Mouse (Mus musculus) midbrain, embryonic 13.5 days (tissue): Measurements from ENCODE around the gene Nenf. TPM values are rescaled to one million over a fixed set of nuclear protein-coding genes. Genes with fewer than 3 reads are reported as not detected.
A peak's percentile ranks its signal among the peaks of the same experiment; 100 is the strongest.

Source experiments
- ATAC-seq: fragments of 200-750 bp; cut with Nextera tagmentation; 2 replicates; pipeline ENCODE4 v1.8.0; 2017; ENCODE audit warnings: mild to moderate bottlenecking, moderate TSS enrichment, moderate library complexity
- H3K27ac ChIP-seq: fragments of 300-500 bp; sonication (generic); 2 replicates; pipeline ENCODE4 v1.5.1; 2015; ENCODE audit warnings: inconsistent platforms, mild to moderate bottlenecking, moderate library complexity
- H3K27me3 ChIP-seq: fragments of 300-500 bp; sonication (generic); 2 replicates; pipeline ENCODE4 v1.6.1; 2015; ENCODE audit warnings: mild to moderate bottlenecking, inconsistent platforms
- H3K36me3 ChIP-seq: fragments of 300-500 bp; sonication (generic); 2 replicates; pipeline ENCODE4 v1.6.1; 2015; ENCODE audit warnings: mild to moderate bottlenecking, inconsistent platforms
- H3K4me1 ChIP-seq: fragments of 300-500 bp; sonication (generic); replicated peaks from 2 replicates; pipeline ENCODE4 v1.6.1; 2015; ENCODE audit warnings: inconsistent platforms
- H3K4me2 ChIP-seq: fragments of 300-500 bp; sonication (generic); replicated peaks from 2 replicates; pipeline ENCODE4 v1.6.1; 2015; ENCODE audit warnings: moderate library complexity, mild to moderate bottlenecking, inconsistent platforms
- H3K4me3 ChIP-seq: fragments of 300-500 bp; sonication (generic); replicated peaks from 2 replicates; pipeline ENCODE4 v1.5.1; 2015; ENCODE audit warnings: mild to moderate bottlenecking, inconsistent platforms
- H3K9ac ChIP-seq: fragments of 300-500 bp; sonication (generic); replicated peaks from 2 replicates; pipeline ENCODE4 v1.6.1; 2015; ENCODE audit warnings: mild to moderate bottlenecking, inconsistent platforms
- H3K9me3 ChIP-seq: fragments of 300-500 bp; sonication (generic); 2 replicates; pipeline ENCODE4 v1.6.1; 2016; ENCODE audit warnings: mild to moderate bottlenecking, inconsistent platforms
- WGBS: fragments of 180-500 bp; shearing (Covaris S2); methylation state at CpG from one replicate; pipeline ENCODE4 v1.1.7; 2015; 5-methylcytosine and 5-hydroxymethylcytosine counted together
- polyA plus RNA-seq: library from polyadenylated mRNA; unstranded; fragments of >200 nt; fragmentation: Nextera tagmentation; extraction: Ambion mirVana; gene quantifications from 2 replicates; pipeline ENCODE4 v1.2.1, GENCODE M21; 2015

Nenf gene
- polyA plus RNA-seq: 81.7 and 87.5 TPM in 2 replicates

GRCm38 (mm10) chr1:191317591-191318196, at the start of gene Nenf:
Gene Nenf (minus strand): TSS chr1:191318194.
- H3K4me1 ChIP-seq: peaks cover 15% of the 10 kb centered on the region
- peak within 1 kb of the TSS; percentile 89 for H3K9ac ChIP-seq
- no peaks in the 10 kb centered on the region for H3K36me3 ChIP-seq
- H3K4me2 ChIP-seq: peak within 1 kb of the TSS; percentile 78
- no peaks in the 10 kb centered on the region for H3K9me3 ChIP-seq
- H3K27me3 ChIP-seq: no peaks in the 10 kb centered on the region
- peak; percentile 91 for ATAC-seq
- H3K4me3 ChIP-seq: peak within 1 kb of the TSS; percentile 66
- WGBS: under 1% methylated on average over 49 of the region's 54 CpGs
- H3K27ac ChIP-seq: peak within 1 kb of the TSS; percentile 56

- no peaks in the 10 kb centered on the region for H3K4me1 ChIP-seq
- no peak overlapping the region for H3K27ac ChIP-seq
- H3K4me2 ChIP-seq: no peak overlapping the region
- no peak overlapping the region for H3K9ac ChIP-seq
- no peaks in the 10 kb centered on the region for H3K9me3 ChIP-seq
- WGBS: 71% methylated on average over 4 of the region's 4 CpGs
- H3K4me3 ChIP-seq: no peak overlapping the region
- ATAC-seq: no peak
- H3K36me3 ChIP-seq: peaks cover 3% of the 10 kb centered on the region; the same call in 1 of the 2 replicates
- H3K27me3 ChIP-seq: no peaks in the 10 kb centered on the region
These were observed 46.5 kb upstream of the Nenf start for GRCm38 (mm10) chr1:191364477-191364876.

DNA sequence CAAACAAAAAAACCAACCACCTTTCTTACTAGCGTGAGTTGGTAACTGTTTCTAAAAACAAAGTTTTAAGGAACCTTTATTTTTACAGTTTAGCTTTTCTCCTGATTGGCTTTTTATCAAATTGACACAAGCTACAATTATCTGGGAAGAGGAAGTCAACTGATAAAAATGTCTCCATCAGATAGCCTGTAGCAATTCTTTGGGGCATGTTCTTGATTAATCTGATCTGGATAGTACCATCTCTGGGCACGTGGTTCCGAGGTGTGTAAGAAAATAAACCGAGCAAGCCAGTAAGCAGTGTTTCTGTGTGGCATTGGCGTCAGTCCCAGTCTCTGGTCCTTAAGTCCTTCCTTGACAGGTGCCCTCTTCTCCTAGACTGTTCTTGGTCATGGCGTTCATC, 44.4 kb upstream of the Nenf start:
- no peak overlapping the region for H3K4me3 ChIP-seq
- no peaks in the 10 kb centered on the region for H3K4me1 ChIP-seq
- no peak for ATAC-seq
- H3K27me3 ChIP-seq: no peaks in the 10 kb centered on the region
- H3K9ac ChIP-seq: no peak overlapping the region
- H3K36me3 ChIP-seq: peaks cover 9% of the 10 kb centered on the region; the same call in 1 of the 2 replicates
- H3K9me3 ChIP-seq: no peaks in the 10 kb centered on the region
- no peak overlapping the region for H3K4me2 ChIP-seq
- H3K27ac ChIP-seq: no peak overlapping the region
- WGBS: 95% methylated on average over 6 of the region's 6 CpGs

DNA sequence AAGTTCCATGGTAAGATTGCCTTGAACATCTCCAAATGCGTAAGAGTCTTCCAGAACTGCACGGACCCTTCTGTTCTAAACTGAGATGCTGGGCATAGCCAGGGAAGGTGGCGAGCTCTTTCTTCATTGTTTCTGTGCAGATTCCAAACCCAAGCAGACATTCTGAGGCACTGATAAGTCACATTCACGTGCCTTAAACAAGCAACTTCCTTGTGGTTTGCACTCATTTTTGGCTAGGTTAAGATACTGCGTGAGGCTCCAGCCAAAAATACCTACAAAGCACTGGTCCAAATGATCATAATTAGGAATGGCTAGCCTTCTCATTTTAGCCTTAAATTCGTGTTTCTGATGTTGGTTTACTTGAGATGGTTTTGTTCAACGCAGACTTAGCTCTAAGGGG, 41.5 kb upstream of the Nenf start:
- Histone ChIP-seq H3K27me3 (no peaks in the 10 kb centered on the region), H3K9ac (no peak overlapping the region), H3K36me3 (peaks cover 31% of the 10 kb centered on the region), H3K4me3 (no peak overlapping the region), H3K9me3 (no peaks in the 10 kb centered on the region), H3K4me1 (no peaks in the 10 kb centered on the region), H3K4me2 (no peak overlapping the region), H3K27ac (no peak overlapping the region)
- ATAC-seq: no peak
- WGBS: 87% methylated on average over 7 of the region's 7 CpGs

GRCm38 (mm10) chr1:191356936-191357335, 38.9 kb upstream of the Nenf start:
- Histone ChIP-seq H3K27ac (no peak overlapping the region), H3K4me1 (no peaks in the 10 kb centered on the region), H3K4me2 (no peak overlapping the region), H3K36me3 (peaks cover 51% of the 10 kb centered on the region), H3K27me3 (no peaks in the 10 kb centered on the region), H3K9ac (no peak overlapping the region), H3K9me3 (no peaks in the 10 kb centered on the region), H3K4me3 (no peak overlapping the region)
- no peak for ATAC-seq
- 70% methylated on average over 1 of the region's 1 CpGs for WGBS

DNA sequence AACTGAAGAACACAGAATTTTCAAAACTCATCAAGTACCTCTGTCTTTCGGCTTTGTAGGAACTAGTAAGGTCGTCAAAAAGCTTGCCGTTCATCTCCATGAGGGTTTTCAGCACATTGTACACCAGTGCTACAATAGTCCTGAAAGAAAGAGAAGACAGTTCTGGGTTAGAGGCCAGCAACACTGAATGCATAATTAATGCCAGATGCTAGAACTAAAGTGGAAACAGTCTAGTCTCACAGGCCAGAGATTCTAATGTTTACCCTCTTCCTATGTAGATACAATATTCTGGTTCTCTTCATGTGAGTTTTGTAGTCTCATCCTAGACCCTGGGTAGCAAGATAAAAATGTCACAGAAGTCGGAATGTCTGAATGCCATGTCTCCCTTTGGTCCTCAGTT, 35.8 kb upstream of the Nenf start:
- H3K9ac ChIP-seq: no peak overlapping the region
- H3K4me3 ChIP-seq: no peak overlapping the region
- no peaks in the 10 kb centered on the region for H3K27me3 ChIP-seq
- H3K36me3 ChIP-seq: peaks cover 76% of the 10 kb centered on the region
- no peak overlapping the region for H3K4me2 ChIP-seq
- no peaks in the 10 kb centered on the region for H3K4me1 ChIP-seq
- WGBS: 76% methylated on average over 4 of the region's 4 CpGs
- ATAC-seq: no peak
- H3K9me3 ChIP-seq: no peaks in the 10 kb centered on the region
- no peak overlapping the region for H3K27ac ChIP-seq

DNA sequence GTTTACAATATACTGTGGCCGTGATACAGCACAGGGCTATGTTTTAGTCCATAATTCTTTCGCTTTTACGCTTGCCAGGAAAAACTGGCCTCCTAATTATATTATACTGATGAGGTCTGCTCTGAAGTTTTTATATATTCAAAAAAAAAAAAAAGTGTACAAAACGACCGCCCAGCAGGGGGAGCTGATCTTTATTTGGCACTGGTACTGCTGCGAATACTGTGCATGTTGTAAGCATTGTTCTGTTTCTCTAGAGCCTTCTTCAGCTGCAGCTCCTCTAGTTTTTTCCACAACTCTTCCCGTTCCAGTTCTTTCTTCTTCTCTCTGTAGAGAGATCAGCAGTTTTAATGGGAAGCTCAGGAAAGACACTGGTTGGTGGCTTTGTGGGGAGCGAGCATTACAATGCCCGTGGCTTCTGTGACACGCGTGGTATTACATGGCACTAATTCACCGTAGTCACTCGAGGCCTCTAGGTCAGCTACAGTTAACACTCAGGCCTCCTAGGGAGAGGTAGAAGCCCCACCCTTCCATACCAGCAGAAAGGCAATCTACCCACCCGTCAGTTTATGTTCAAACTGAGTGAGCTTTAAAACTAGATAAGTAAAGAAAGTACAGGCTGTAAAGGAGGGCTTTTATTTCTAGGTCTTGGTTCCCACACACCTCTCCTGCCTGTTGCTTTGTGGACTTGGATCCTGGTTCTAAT, 34.9 kb upstream of the Nenf start:
- no peak overlapping the region for H3K9ac ChIP-seq
- H3K36me3 ChIP-seq: peaks cover 78% of the 10 kb centered on the region
- H3K27me3 ChIP-seq: no peaks in the 10 kb centered on the region
- H3K4me2 ChIP-seq: no peak overlapping the region
- 71% methylated on average over 14 of the region's 14 CpGs for WGBS
- H3K4me3 ChIP-seq: no peak overlapping the region
- H3K4me1 ChIP-seq: no peaks in the 10 kb centered on the region
- H3K9me3 ChIP-seq: no peaks in the 10 kb centered on the region
- no peak for ATAC-seq
- H3K27ac ChIP-seq: no peak overlapping the region

DNA sequence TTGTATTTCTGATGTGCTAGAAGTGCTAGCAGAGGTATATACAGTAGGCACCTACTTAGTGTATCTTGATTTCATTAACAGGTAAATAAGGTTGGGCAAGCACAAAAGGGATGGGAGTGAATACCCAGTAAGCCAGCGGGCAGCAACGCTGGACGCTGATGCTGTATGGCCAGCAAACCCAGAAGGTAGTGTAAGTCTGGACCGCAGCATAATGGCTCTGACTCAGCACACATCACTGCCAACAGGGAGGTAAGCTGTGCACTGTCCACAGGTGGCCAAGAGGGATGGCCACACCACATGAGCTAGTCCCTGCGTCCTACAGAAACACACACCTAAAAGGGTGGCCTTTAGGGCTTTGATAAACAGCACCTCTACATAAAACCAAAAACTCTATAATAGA, 32.4 kb upstream of the Nenf start:
- Histone ChIP-seq H3K9me3 (no peaks in the 10 kb centered on the region), H3K9ac (no peak overlapping the region), H3K4me2 (no peak overlapping the region), H3K36me3 (peaks cover 87% of the 10 kb centered on the region), H3K27ac (no peak overlapping the region), H3K4me1 (no peaks in the 10 kb centered on the region), H3K4me3 (no peak overlapping the region), H3K27me3 (no peaks in the 10 kb centered on the region)
- WGBS: 99% methylated on average over 5 of the region's 5 CpGs
- ATAC-seq: no peak

DNA sequence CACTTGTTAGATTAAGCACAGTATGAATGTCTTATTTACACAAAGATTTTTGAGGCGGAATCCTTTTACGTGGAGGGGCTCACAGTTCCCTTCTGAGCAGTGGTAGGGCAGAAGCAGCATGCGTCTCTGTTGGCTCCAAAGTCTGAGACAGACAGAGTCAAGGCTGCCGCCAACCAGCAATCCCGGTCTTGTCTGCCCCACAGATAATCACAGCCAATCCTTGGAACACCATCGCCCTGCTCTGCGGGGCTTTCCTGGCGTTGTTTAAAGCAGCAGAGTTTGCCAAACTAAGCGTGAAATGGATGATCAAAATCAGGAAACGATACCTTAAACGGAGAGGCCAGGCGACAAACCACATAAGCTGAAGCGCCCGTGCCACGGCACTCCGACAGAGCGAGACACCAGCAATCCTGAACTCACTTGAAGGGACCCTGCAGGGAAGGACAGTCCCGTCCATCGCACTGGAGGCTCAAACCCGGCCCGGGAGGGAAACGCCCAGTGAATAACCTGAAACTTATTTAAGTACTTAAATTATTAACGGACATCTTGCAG, 31.6 kb upstream of the Nenf start:
- Histone ChIP-seq H3K4me3 (no peak overlapping the region), H3K9ac (no peak overlapping the region), H3K4me2 (no peak overlapping the region), H3K4me1 (no peaks in the 10 kb centered on the region), H3K36me3 (peaks cover 89% of the 10 kb centered on the region), H3K27me3 (no peaks in the 10 kb centered on the region), H3K27ac (no peak overlapping the region), H3K9me3 (no peaks in the 10 kb centered on the region)
- WGBS: 90% methylated on average over 23 of the region's 23 CpGs
- no peak for ATAC-seq

GRCm38 (mm10) chr1:191348996-191349395, 31.0 kb upstream of the Nenf start:
- 61% methylated on average over 5 of the region's 5 CpGs for WGBS

DNA sequence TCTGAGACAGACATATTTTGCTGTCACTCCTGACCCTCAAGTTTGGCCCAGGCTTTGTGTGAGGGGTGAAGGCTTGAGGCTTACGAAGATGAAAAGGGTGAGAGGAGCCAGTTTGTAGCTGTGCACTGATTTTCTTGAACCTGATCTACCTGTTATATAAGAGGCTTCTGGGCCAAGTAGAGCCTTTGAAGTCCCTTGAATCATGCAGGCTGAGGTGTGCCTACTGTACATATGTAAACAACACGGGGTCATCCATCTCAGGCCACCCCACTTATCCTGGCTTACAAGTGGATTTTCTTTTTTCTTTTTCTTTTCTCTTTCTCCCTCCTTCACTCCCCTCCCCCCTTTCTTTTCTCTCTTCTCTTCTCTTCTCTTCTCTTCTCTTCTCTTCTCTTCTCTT, 30.6 kb upstream of the Nenf start:
- no peaks in the 10 kb centered on the region for H3K9me3 ChIP-seq
- H3K4me2 ChIP-seq: no peak overlapping the region
- ATAC-seq: no peak
- H3K27ac ChIP-seq: no peak overlapping the region
- no peak overlapping the region for H3K9ac ChIP-seq
- 93% methylated on average over 2 of the region's 2 CpGs for WGBS
- H3K4me1 ChIP-seq: no peaks in the 10 kb centered on the region
- no peak overlapping the region for H3K4me3 ChIP-seq
- H3K36me3 ChIP-seq: peaks cover 90% of the 10 kb centered on the region
- no peaks in the 10 kb centered on the region for H3K27me3 ChIP-seq

More at GRCm38 (mm10) chr1:191348996-191349395, 31.0 kb upstream of the Nenf start:
- Histone ChIP-seq H3K9ac (no peak overlapping the region), H3K4me1 (no peaks in the 10 kb centered on the region), H3K4me2 (no peak overlapping the region), H3K4me3 (no peak overlapping the region), H3K36me3 (peaks cover 89% of the 10 kb centered on the region), H3K9me3 (no peaks in the 10 kb centered on the region), H3K27ac (no peak overlapping the region), H3K27me3 (no peaks in the 10 kb centered on the region)
- ATAC-seq: no peak

GRCm38 (mm10) chr1:191347602-191348001, 29.6 kb upstream of the Nenf start:
- Histone ChIP-seq H3K27ac (no peak overlapping the region), H3K4me3 (no peak overlapping the region), H3K4me1 (no peaks in the 10 kb centered on the region), H3K9me3 (no peaks in the 10 kb centered on the region), H3K4me2 (no peak overlapping the region), H3K27me3 (no peaks in the 10 kb centered on the region), H3K36me3 (peaks cover 94% of the 10 kb centered on the region), H3K9ac (no peak overlapping the region)
- no peak for ATAC-seq
- WGBS: 93% methylated on average over 8 of the region's 8 CpGs
